Mouse (Mus musculus) liver, adult 2 months (tissue): ENCODE results near the gene Pkn1.

Experiments used
- CTCF ChIP-seq: fragments of 200-500 bp; IDR thresholded peaks from 2 replicates; pipeline ENCODE4 v1.5.1; 2011; ENCODE audit warnings: low read depth, low read length, control low read depth
- POLR2A ChIP-seq: fragments of 200-500 bp; IDR thresholded peaks from 2 replicates; pipeline ENCODE4 v1.6.1; 2011; ENCODE audit warnings: low read length, control low read depth; ENCODE audit not compliant: insufficient read depth; ENCODE audit errors: extremely low read depth

GRCm38 (mm10) chr8:83719048-83719447 is 20.1 kb upstream of the Pkn1 start:
- TF ChIP-seq POLR2A = no peak
- no peak for TF ChIP-seq CTCF
